Mouse (Mus musculus): ENCODE measurements at regions not wholly inside any gene's neighbourhood (a gene's known extent, or its start where the extent isn't known, plus 50 kb on each side); places are given as distances from the start of the nearest gene placed in this dataset.

DNA sequence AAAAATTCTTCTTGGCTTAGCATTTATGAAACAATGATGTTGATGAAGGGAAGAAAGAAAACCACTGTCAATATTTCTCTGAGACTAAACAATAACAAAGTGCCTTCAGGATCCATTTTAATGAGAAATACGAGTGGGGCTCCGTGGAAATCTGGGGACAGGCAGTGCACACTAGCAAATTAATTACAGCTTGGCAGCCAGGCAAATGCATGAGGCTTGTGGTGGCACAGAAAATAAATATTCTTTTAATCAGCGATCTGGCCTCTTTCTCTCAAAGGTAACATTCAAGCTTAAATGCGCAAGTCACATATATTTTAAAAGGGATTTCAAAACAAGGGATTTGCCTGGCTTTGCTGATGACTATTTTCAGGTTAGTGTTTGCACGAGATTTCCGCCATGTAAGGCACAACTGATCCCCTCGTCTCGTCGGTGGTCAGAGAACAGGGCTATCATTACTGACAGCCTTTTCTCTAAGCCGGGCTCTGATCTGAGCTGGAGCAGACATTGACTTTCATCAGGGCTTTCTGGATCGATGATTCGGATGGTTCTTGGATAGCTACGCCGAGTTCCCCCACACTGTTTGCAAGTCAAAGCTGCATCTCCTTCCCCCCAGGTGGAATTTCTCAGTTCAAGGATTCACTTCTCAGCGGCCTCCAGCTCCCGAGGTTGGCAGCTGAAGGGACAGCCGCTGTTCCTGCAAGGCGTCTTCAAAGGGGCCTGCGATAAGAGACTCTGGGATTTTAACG is 109.1 kb upstream of the Ptbp2 start:
- DNase-seq (ENCODE audit: low read depth, low spot score): peak; percentile 24

DNA sequence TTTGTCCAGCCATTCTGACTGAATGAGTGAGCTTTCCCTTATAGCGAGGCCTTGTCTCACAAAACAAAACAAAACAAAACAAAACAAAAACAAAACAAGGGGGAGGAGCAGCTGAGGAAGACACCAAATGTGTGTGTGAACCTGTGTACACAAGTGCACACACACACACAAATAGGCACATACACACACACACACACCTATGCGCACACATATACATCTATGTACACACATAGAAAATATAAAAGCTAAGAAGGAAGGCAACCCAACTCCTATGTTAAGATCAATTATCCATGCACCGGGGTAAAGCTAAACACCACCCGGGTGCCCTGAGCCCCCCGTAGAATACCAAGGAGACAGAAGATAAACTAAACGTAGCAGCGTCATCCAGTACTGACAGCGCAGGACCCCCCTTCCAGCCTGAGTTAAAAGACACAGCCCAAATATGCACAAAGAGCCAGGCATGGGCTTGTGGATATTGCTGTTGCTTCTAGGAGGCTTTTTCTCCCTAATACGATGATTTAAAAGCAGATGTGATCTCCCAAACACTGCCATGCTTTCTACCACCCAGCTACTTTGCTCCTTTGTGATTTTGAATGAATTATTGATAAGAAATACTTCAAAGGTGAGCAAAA is 108.4 kb upstream of the Ptbp2 start:
- no peak for DNase-seq (ENCODE audit: low read depth, low spot score)

DNA sequence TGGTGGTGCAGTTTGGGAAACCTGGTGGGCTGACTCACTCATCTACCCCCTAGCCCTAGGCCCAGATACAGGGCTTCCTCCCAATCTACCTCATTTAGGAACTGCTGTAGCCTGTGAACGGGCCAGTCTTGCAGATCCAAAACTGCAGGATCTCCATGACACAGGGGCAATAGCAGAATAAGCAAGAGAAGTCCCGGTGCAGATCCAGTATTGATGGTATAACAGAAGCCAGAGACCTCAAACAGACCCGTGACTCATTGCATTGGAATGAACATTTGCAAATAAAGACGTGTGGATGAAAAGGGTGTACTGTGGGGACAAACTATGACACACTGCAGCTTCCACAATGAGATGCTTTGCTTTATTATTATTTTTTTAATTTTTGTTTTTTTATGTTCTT is 106.6 kb upstream of the Ptbp2 start:
- DNase-seq (ENCODE audit: low read depth, low spot score): no peak

DNA sequence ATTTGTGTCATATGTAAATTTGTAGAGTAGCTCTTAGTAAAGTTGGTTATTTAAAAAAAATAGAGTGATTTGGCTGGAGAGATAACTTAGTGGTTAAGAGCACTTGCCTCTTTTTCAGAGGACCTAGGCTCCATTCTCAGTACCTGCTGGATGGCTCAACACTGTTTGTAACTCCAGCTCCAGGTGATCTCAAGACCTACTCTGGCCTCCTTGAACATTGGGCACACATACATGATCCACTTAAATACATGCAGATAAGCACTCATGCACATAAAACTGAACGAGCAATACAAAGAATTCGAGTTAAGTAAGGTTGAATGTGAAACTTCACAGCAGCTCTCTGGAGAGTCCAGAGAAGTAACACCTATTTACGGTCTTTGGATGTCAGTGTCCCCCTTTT is 104.2 kb upstream of the Ptbp2 start:
- DNase-seq (ENCODE audit: low read depth, low spot score): no peak

DNA sequence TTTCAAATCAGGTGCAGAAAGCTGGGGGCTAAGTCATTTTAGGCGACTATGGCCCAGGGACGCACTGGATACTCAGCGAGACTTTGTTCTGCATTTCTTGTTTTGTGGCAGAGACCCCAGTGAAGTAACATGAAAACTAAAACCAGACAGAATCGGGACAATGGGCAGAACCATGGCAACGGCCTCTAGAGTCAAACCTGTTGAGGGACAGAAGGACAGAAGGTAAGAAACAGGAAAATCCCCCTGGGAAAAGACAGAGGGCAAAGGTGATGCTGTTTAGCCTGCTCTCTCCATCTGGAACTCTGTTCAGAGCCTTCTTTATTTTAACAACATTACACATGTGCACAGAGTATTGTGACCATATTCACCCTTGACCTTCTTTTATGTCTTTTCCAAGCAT is 92.1 kb upstream of the Ptbp2 start:
- no peak for DNase-seq (ENCODE audit: low read depth, low spot score)

DNA sequence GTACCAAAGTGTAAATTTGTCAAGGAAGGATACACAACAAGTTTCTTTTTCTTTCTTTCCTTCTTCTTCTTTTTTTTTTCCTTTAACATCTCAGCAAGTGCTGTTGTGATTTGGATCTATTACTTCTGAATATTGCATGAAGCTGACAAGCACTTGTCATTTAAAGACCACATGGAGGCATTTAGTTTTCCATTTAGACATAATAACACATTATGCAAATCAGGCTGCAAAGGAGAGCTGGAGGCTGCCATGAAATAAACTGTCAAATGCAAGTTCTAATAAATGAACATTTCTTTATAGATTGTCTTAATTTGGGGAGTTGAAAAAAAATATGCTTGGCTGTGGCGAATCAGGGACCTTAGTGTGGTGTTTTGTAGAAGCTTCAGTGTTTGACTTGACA is 90.8 kb upstream of the Ptbp2 start:
- no peak for DNase-seq (ENCODE audit: low read depth, low spot score)

DNA sequence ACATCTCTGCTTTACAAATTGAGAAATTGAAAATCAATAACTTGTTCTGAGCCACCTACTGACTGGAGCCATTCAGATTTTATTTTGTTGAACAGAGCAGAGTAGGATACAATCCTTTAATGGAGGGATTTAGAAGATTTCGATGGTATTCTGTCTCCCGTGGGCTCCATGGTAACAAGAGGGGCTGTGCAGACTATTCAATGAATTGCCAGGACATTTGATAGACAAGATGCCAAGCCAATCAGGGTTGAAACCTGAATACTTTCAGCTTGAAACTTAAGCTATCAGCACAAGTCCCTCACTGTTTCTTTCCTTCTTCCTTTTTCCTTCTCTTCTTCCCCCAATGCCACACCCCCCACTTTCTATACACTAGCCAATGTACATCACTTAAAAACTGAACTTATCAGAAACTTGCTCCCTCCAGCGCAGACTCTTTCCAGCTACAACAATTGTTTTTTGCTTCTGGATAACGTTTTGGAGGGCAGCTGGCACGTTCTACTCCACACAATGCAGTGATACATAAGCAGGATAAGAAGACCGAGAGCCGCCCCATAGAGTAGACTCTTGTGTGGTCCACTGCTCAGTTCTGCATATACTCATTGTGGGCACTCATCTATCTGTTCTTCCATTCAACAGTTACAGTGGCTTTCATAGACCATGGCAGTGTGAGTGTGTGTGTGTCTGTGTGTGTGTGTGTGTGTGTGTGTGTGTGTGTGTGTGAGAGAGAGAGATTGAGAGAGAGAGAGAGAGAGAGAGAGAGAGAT is 78.1 kb upstream of the Ptbp2 start:
- peak; percentile 67 for DNase-seq (ENCODE audit: low read depth, low spot score)
